Mouse (Mus musculus) gastrocnemius, postnatal 25 days (tissue): Measurements from ENCODE around the gene Vmn1r3. TPM values are rescaled to one million over a fixed set of nuclear protein-coding genes. Genes with fewer than 3 reads are reported as not detected.

Source experiments
- total RNA-seq, 2 experiments: library from RNA; stranded (reverse); gene quantifications; 1 replicate in 1 of 2; 2 replicates in 1 of 2; pipeline ENCODE4 v1.2.3; 2021

Vmn1r3 gene
- total RNA-seq, 2 experiments from 2014 or later: not detected

Other genes starting within 250 kb of the Vmn1r3 start
- not detected for gene Vmn1r2, start 18.0 kb downstream of the Vmn1r3 start, total RNA-seq